Mouse (Mus musculus): ENCODE measurements around the gene Il11ra2.
"Not testable (repeated sequence)": the region's sequence is repeated elsewhere in the genome, so short reads cannot be mapped to it uniquely, and the experiment has no call there.

DNA sequence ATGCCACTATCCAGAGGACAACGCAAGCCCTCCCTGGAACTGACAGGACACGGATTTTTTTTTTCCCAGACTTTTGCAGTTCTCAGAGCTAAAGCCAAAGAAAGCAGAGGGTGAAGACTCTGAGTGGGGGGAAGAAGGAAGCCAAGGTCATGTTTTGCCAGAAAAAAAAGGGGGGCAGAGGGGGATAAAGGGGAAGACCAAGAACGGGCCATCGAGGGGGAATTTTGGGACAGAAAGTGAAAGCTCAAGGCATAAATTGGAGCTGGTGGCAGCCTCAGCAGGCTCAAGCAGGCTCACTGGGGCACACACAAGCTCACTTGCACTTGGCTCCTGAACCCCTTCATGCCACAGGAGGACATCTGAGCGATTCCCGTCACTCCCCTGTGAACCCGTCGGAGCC, 32.3 kb downstream of the Il11ra2 start, which contains the start of gene Gm2564:
- not testable (repeated sequence) for TF ChIP-seq POLR2A (IDR thresholded peaks at IDR 0.05; ENCODE audit: borderline replicate concordance, low read depth, low read length); CTCF (IDR thresholded peaks at IDR 0.05; ENCODE audit: low read depth, low read length)
